Mouse (Mus musculus) activated CD4-positive, CD25-positive, alpha-beta regulatory T cell, adult 9 weeks (primary cell): ENCODE data around the gene Adam26a. TPM values are rescaled to one million over a fixed set of nuclear protein-coding genes. Genes with fewer than 3 reads are reported as not detected.

Experiments used
- polyA plus RNA-seq: library from polyadenylated mRNA; unstranded; fragments of 100-300 nt; shearing (Covaris generic); gene quantifications from one replicate; pipeline ENCODE4 v1.2.1, GENCODE M21; 2017

Adam26a gene
- polyA plus RNA-seq: not detected

DNA sequence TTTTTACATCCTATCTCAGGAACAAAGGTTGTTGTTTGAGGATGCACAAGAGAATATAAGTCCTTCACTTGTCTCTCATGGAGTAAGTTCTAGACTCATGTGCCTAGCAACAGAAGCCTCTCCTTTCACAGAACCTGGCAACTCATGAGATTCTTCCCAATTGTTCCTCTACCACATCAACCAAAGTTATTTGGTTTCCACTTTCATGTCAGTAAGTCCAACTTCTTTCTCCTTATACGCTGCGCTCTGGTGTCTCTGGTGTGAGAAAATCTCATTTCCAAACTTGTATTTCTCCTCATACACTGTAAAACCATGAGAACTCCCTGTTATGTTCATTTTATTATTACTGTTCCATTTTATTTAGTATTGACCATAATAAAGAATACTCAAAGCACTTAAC is at the start of gene Adam26a:
Adam26a (minus strand) TSS at position 101 of the 400 bp plus-strand sequence.

DNA sequence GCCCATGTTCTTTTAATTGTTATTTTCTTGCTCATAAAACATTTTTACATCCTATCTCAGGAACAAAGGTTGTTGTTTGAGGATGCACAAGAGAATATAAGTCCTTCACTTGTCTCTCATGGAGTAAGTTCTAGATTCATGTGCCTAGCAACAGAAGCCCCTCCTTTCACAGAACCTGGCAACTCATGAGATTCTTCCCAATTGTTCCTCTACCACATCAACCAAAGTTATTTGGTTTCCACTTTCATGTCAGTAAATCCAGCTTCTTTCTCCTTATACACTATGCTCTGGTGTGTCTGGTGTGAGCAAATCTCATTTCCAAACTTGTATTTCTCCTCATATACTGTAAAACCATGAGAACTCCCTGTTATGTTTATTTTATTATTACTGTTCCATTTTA is 48.5 kb downstream of the Adam26a start, which contains the start of gene Adam26b:
Adam26b (minus strand) TSS at position 101 of the 400 bp plus-strand sequence.

Other genes starting within 250 kb of the Adam26a start
- not detected for gene Adam26b, start 48.6 kb downstream of the Adam26a start, polyA plus RNA-seq
- not detected for gene Gm5346, start 50.6 kb upstream of the Adam26a start, polyA plus RNA-seq
- gene Adam34, start 133.3 kb upstream of the Adam26a start, polyA plus RNA-seq: not detected